Mouse (Mus musculus): ENCODE measurements around the gene Grik1. TPM values are rescaled to one million over a fixed set of nuclear protein-coding genes. Genes with fewer than 3 reads are reported as not detected.

Gene Grik1
- total RNA-seq, 1 experiment = not detected

DNA sequence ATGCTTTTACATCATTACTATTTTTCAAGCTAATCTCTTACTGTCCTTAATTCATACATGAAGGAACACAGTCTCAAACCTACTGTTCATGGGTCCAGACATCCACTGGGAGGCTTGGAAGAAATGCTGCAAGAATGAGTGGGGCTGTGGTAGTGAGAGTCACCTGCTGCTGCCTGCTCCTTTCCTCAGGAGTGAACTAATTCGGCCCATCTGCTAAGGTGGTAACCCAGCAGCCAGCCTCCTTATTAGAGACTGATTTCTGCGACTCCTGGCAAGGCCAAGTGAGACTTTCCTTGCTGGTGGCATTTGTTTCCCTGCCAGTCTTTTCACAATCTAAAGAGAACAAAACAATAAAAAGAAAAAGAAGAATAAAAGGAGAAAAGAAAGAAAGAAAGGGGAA, 147.9 kb downstream of the Grik1 start:
- Histone ChIP-seq H3K9me3 (ENCODE audit: control insufficient read depth, insufficient read depth, low read depth, low read length) (no peaks in the 10 kb centered on the region), H3K4me1 (ENCODE audit: control insufficient read depth in 2 of 2, insufficient read depth in 2 of 2, low read length in 2 of 2, poor library complexity in 1 of 2) (no peaks in the 10 kb centered on the region), H3K9ac (ENCODE audit: insufficient read depth, low read depth, low read length, poor library complexity, severe bottlenecking) (no peak overlapping the region), H3K36me3 (ENCODE audit: control insufficient read depth, insufficient read depth, low read length, poor library complexity, severe bottlenecking) (no peaks in the 10 kb centered on the region), H3K4me3 (ENCODE audit: insufficient read depth in 1 of 2, low read depth in 1 of 2, low read length in 2 of 2, poor library complexity in 1 of 2, severe bottlenecking in 1 of 2) (no peak overlapping the region), H3K27ac (ENCODE audit: insufficient read depth, low read depth, low read length, poor library complexity, severe bottlenecking) (no peak overlapping the region)
- no peak for TF ChIP-seq ZNF384 (IDR thresholded peaks at IDR 0.05; ENCODE audit: low read depth, low read length)
- TF ChIP-seq CHD2 (IDR thresholded peaks at IDR 0.05; ENCODE audit: low read depth, low read length) = no peak
- TF ChIP-seq HCFC1 (IDR thresholded peaks at IDR 0.05; ENCODE audit: borderline replicate concordance, insufficient read depth, low read length) = no peak
- no peak for TF ChIP-seq ZC3H11A (IDR thresholded peaks at IDR 0.05; ENCODE audit: borderline replicate concordance, low read depth, low read length)
- TF ChIP-seq MAFK (IDR thresholded peaks at IDR 0.05; ENCODE audit: insufficient read depth, low read depth, low read length) = no peak
- in situ Hi-C loops (cut with MboI; ENCODE audit: low sequenced_read_pairs in 2 of 2, unreplicated experiment in 2 of 2) = no loop called here
- DNase-seq (ENCODE audit: low read depth, low spot score) = no peak

DNA sequence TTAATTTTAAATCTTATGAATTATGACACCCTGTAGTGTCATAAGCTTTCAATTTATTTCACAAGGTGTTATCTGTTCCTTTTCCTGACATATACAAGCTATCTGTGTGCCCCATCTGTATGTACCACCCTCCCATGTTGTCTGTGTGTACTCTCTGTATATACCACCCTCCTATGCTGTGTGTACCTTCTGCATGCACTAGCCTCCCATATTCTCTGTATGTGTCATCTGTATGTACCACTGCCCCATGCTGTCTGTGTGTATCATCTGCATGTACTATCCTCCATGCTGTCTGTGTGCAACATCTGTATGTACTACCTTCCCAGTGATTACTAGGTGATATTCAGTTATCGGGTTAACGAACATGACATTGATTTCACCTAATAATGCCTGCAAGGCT, 148.5 kb downstream of the Grik1 start:
- no peaks in the 10 kb centered on the region for H3K36me3 ChIP-seq (ENCODE audit: control insufficient read depth, insufficient read depth, low read length, poor library complexity, severe bottlenecking)
- in situ Hi-C loops (cut with MboI; ENCODE audit: low sequenced_read_pairs in 2 of 2, unreplicated experiment in 2 of 2) = no loop called here
- no peak overlapping the region for H3K4me3 ChIP-seq (ENCODE audit: insufficient read depth in 1 of 2, low read depth in 1 of 2, low read length in 2 of 2, poor library complexity in 1 of 2, severe bottlenecking in 1 of 2)
- no peaks in the 10 kb centered on the region for H3K9me3 ChIP-seq (ENCODE audit: control insufficient read depth, insufficient read depth, low read depth, low read length)
- H3K9ac ChIP-seq (ENCODE audit: insufficient read depth, low read depth, low read length, poor library complexity, severe bottlenecking) = no peak overlapping the region
- DNase-seq (ENCODE audit: low read depth, low spot score) = no peak
- H3K4me1 ChIP-seq (ENCODE audit: control insufficient read depth in 2 of 2, insufficient read depth in 2 of 2, low read length in 2 of 2, poor library complexity in 1 of 2) = no peaks in the 10 kb centered on the region
- no peak overlapping the region for H3K27ac ChIP-seq (ENCODE audit: insufficient read depth, low read depth, low read length, poor library complexity, severe bottlenecking)
- TF ChIP-seq MAFK (IDR thresholded peaks at IDR 0.05; ENCODE audit: insufficient read depth, low read depth, low read length) (no peak), CHD2 (IDR thresholded peaks at IDR 0.05; ENCODE audit: low read depth, low read length) (no peak), HCFC1 (IDR thresholded peaks at IDR 0.05; ENCODE audit: borderline replicate concordance, insufficient read depth, low read length) (no peak), ZNF384 (IDR thresholded peaks at IDR 0.05; ENCODE audit: low read depth, low read length) (no peak), ZC3H11A (IDR thresholded peaks at IDR 0.05; ENCODE audit: borderline replicate concordance, low read depth, low read length) (no peak)

DNA sequence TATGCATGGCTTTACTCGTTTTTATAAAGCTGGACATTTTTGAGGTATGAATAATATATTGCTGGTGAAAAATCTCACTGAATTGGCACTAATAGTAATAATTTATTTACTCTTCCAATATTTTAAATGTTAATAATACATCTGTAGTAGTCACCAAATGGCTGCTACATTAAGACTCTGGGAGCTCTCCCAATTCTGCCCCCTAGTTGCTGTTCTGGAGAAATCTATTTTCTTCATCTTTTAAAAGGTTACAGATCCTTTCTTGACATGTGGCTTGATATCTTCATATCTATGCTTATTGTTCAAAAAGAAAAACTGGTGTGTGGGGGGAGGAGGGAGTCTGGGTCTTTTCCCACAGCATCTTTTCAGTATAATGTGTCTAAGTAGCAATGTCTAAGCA, 151.2 kb downstream of the Grik1 start:
- H3K27ac ChIP-seq (ENCODE audit: insufficient read depth, low read depth, low read length, poor library complexity, severe bottlenecking) = no peak overlapping the region
- in situ Hi-C loops (cut with MboI; ENCODE audit: low sequenced_read_pairs in 2 of 2, unreplicated experiment in 2 of 2) = no loop called here
- H3K4me1 ChIP-seq (ENCODE audit: control insufficient read depth in 2 of 2, insufficient read depth in 2 of 2, low read length in 2 of 2, poor library complexity in 1 of 2) = no peaks in the 10 kb centered on the region
- no peak for DNase-seq (ENCODE audit: low read depth, low spot score)
- no peak for TF ChIP-seq CHD2 (IDR thresholded peaks at IDR 0.05; ENCODE audit: low read depth, low read length)
- no peak for TF ChIP-seq ZC3H11A (IDR thresholded peaks at IDR 0.05; ENCODE audit: borderline replicate concordance, low read depth, low read length)
- no peak for TF ChIP-seq MAFK (IDR thresholded peaks at IDR 0.05; ENCODE audit: insufficient read depth, low read depth, low read length)
- TF ChIP-seq HCFC1 (IDR thresholded peaks at IDR 0.05; ENCODE audit: borderline replicate concordance, insufficient read depth, low read length) = no peak
- TF ChIP-seq ZNF384 (IDR thresholded peaks at IDR 0.05; ENCODE audit: low read depth, low read length) = no peak
- no peak overlapping the region for H3K4me3 ChIP-seq (ENCODE audit: insufficient read depth in 1 of 2, low read depth in 1 of 2, low read length in 2 of 2, poor library complexity in 1 of 2, severe bottlenecking in 1 of 2)
- no peak overlapping the region for H3K9ac ChIP-seq (ENCODE audit: insufficient read depth, low read depth, low read length, poor library complexity, severe bottlenecking)
- no peaks in the 10 kb centered on the region for H3K9me3 ChIP-seq (ENCODE audit: control insufficient read depth, insufficient read depth, low read depth, low read length)
- no peaks in the 10 kb centered on the region for H3K36me3 ChIP-seq (ENCODE audit: control insufficient read depth, insufficient read depth, low read length, poor library complexity, severe bottlenecking)

DNA sequence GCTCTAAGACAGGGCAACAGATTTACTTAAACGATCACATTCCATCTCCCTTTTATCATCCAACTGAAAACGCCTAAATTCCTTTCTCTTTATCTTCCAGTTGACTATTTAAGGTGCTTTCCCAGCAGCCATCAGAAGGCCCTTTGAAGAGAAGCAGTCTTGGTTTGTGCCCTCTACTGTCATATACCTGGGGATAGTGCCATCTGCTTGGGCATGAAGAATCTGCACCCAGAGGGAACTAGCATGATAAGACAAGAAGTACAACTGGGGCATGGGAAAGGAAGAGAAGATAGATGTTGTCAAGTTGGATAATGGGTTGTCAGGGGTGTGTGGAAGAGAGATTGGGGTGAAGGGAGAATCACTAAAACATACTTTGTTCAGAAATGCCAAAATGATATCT, 157.1 kb downstream of the Grik1 start:
- in situ Hi-C loops (cut with MboI; ENCODE audit: low sequenced_read_pairs in 2 of 2, unreplicated experiment in 2 of 2) = no loop called here
- H3K4me3 ChIP-seq (ENCODE audit: insufficient read depth in 1 of 2, low read depth in 1 of 2, low read length in 2 of 2, poor library complexity in 1 of 2, severe bottlenecking in 1 of 2) = no peak overlapping the region
- H3K27ac ChIP-seq (ENCODE audit: insufficient read depth, low read depth, low read length, poor library complexity, severe bottlenecking) = no peak overlapping the region
- no peak for DNase-seq (ENCODE audit: low read depth, low spot score)
- no peaks in the 10 kb centered on the region for H3K4me1 ChIP-seq (ENCODE audit: control insufficient read depth in 2 of 2, insufficient read depth in 2 of 2, low read length in 2 of 2, poor library complexity in 1 of 2)
- no peak overlapping the region for H3K9ac ChIP-seq (ENCODE audit: insufficient read depth, low read depth, low read length, poor library complexity, severe bottlenecking)
- TF ChIP-seq ZNF384 (IDR thresholded peaks at IDR 0.05; ENCODE audit: low read depth, low read length) = no peak
- no peak for TF ChIP-seq ZC3H11A (IDR thresholded peaks at IDR 0.05; ENCODE audit: borderline replicate concordance, low read depth, low read length)
- TF ChIP-seq MAFK (IDR thresholded peaks at IDR 0.05; ENCODE audit: insufficient read depth, low read depth, low read length) = no peak
- TF ChIP-seq HCFC1 (IDR thresholded peaks at IDR 0.05; ENCODE audit: borderline replicate concordance, insufficient read depth, low read length) = no peak
- no peak for TF ChIP-seq CHD2 (IDR thresholded peaks at IDR 0.05; ENCODE audit: low read depth, low read length)
- H3K9me3 ChIP-seq (ENCODE audit: control insufficient read depth, insufficient read depth, low read depth, low read length) = no peaks in the 10 kb centered on the region
- no peaks in the 10 kb centered on the region for H3K36me3 ChIP-seq (ENCODE audit: control insufficient read depth, insufficient read depth, low read length, poor library complexity, severe bottlenecking)

DNA sequence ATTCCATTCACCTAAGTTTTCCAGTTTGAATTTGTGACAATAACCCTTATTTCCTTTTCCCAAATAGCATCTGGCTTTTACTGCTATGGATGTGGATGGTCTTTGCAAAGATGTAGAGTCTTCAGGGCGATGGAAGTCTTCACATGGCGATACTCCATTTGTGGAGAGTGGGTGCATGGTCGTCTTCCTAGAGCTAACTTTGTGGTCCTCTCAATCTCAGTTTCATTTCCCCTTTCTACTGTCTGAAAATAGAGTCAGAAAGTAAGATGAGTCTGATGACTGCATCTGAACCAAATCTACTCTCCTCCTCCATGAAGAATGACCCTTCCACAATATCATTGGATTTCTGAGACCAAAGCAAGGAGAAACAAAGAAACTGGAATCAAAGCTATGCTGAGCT, 159.0 kb downstream of the Grik1 start:
- TF ChIP-seq CHD2 (IDR thresholded peaks at IDR 0.05; ENCODE audit: low read depth, low read length) = no peak
- TF ChIP-seq HCFC1 (IDR thresholded peaks at IDR 0.05; ENCODE audit: borderline replicate concordance, insufficient read depth, low read length) = no peak
- TF ChIP-seq ZC3H11A (IDR thresholded peaks at IDR 0.05; ENCODE audit: borderline replicate concordance, low read depth, low read length) = no peak
- no peak for TF ChIP-seq ZNF384 (IDR thresholded peaks at IDR 0.05; ENCODE audit: low read depth, low read length)
- TF ChIP-seq MAFK (IDR thresholded peaks at IDR 0.05; ENCODE audit: insufficient read depth, low read depth, low read length) = no peak
- in situ Hi-C loops (cut with MboI; ENCODE audit: low sequenced_read_pairs in 2 of 2, unreplicated experiment in 2 of 2) = no loop called here

More for the DNA sequence above, 159.0 kb downstream of the Grik1 start:
- Histone ChIP-seq H3K9ac (ENCODE audit: insufficient read depth, low read depth, low read length, poor library complexity, severe bottlenecking) (no peak overlapping the region), H3K27ac (ENCODE audit: insufficient read depth, low read depth, low read length, poor library complexity, severe bottlenecking) (no peak overlapping the region), H3K4me1 (ENCODE audit: control insufficient read depth in 2 of 2, insufficient read depth in 2 of 2, low read length in 2 of 2, poor library complexity in 1 of 2) (no peaks in the 10 kb centered on the region), H3K4me3 (ENCODE audit: insufficient read depth in 1 of 2, low read depth in 1 of 2, low read length in 2 of 2, poor library complexity in 1 of 2, severe bottlenecking in 1 of 2) (no peak overlapping the region), H3K36me3 (ENCODE audit: control insufficient read depth, insufficient read depth, low read length, poor library complexity, severe bottlenecking) (no peaks in the 10 kb centered on the region), H3K9me3 (ENCODE audit: control insufficient read depth, insufficient read depth, low read depth, low read length) (no peaks in the 10 kb centered on the region)
- no peak for DNase-seq (ENCODE audit: low read depth, low spot score)

All from ES-E14 (cell line).